Mouse (Mus musculus): ENCODE measurements at regions not wholly inside any gene's neighbourhood (a gene's known extent, or its start where the extent isn't known, plus 50 kb on each side); places are given as distances from the start of the nearest gene placed in this dataset.
"Not testable (repeated sequence)": the region's sequence is repeated elsewhere in the genome, so short reads cannot be mapped to it uniquely, and the experiment has no call there.

DNA sequence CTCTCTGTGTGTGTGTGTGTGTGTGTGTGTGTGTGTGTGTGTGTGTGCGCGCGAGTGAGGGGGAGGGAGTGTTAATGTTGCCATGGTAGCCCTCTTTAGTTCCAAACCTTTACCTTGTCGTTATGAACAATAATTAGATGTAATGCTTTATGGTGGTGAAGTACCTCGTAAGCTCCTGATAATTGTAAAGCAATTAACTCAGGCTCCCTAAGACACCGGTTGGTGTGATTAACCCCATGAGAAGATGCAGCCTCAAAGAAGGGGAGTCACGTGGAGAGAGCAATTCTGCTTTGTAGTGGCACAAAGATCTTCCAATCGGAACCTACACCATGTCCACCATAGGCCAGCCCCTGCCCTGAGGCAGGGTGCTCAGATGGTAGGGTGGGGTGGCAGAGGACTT is 152.3 kb upstream of the Map1b start:
- intact Hi-C loops (cut with DNase I): no loop called here
- H3K4me3 ChIP-seq: no peak overlapping the region
- no peaks in the 10 kb centered on the region for H3K79me2 ChIP-seq (replicated peaks; ENCODE audit: control insufficient read depth, insufficient read depth, low read length)
- no peak for DNase-seq
- H3K9ac ChIP-seq (ENCODE audit: low read depth, low read length): no peak overlapping the region
- no peak for TF ChIP-seq CTCF (IDR thresholded peaks at IDR 0.05)
- no peak for TF ChIP-seq EP300 (IDR thresholded peaks at IDR 0.05; ENCODE audit: insufficient read depth, low read depth, low read length)
- TF ChIP-seq POLR2A (IDR thresholded peaks at IDR 0.05; ENCODE audit: insufficient read depth, low read depth, low read length): no peak
- peaks cover 3% of the 10 kb centered on the region; the same call in 1 of the 2 replicates for H3K4me1 ChIP-seq (ENCODE audit: control insufficient read depth, insufficient read depth, low read length)
- H3K27ac ChIP-seq: no peak overlapping the region
- WGBS: 87% methylated on average over 8 of the region's 8 CpGs
- H3K36me3 ChIP-seq (ENCODE audit: control insufficient read depth, insufficient read depth, low read length): no peaks in the 10 kb centered on the region
- H3K27me3 ChIP-seq (ENCODE audit: control insufficient read depth, insufficient read depth, low read length): no peaks in the 10 kb centered on the region

DNA sequence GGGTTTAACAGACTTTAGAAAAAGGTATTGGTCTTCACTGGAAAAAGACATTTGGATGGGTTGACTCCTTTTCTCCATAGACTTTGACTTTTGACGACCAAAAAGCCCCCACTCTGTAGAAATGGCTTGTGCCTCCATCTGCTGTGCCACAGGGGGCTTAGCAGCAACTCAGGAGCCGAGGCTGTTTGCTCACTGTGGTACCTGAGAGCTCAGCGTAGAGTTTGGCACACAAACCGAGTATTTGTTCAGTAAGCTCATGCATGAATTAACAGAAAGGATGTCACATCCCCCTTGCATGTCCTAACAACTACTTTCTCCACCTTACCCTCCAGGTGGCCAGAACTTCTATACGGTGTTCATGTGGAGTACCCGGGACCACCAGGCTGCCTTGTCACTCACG is 149.7 kb upstream of the Map1b start:
- Histone ChIP-seq H3K79me2 (replicated peaks; ENCODE audit: control insufficient read depth, insufficient read depth, low read length) (no peaks in the 10 kb centered on the region), H3K9ac (ENCODE audit: low read depth, low read length) (no peak overlapping the region), H3K27ac (no peak overlapping the region), H3K36me3 (ENCODE audit: control insufficient read depth, insufficient read depth, low read length) (no peaks in the 10 kb centered on the region), H3K4me1 (ENCODE audit: control insufficient read depth, insufficient read depth, low read length) (no peaks in the 10 kb centered on the region), H3K27me3 (ENCODE audit: control insufficient read depth, insufficient read depth, low read length) (no peaks in the 10 kb centered on the region), H3K4me3 (no peak overlapping the region)
- TF ChIP-seq POLR2A (IDR thresholded peaks at IDR 0.05; ENCODE audit: insufficient read depth, low read depth, low read length) (no peak), EP300 (IDR thresholded peaks at IDR 0.05; ENCODE audit: insufficient read depth, low read depth, low read length) (no peak), CTCF (IDR thresholded peaks at IDR 0.05) (no peak)
- DNase-seq: no peak
- WGBS: 81% methylated on average over 7 of the region's 7 CpGs
- intact Hi-C loops (cut with DNase I): no loop called here

DNA sequence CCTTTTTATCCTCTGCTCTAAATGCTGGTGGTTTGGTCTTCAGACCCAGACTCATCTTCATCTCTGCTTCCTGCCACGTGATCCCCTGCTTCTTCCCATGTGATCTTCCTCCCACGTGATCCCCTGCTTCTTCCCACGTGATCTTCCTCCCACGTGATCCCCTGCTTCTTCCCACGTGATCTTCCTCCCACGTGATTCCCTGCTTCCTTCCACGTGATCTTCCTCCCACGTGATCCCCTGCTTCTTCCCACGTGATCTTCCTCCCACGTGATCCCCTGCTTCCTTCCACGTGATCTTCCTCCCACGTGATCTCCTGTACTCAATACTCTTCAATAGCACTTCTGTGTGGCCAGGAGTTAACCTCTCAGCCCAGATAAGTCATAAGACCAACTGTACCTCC is 147.1 kb upstream of the Map1b start:
- H3K4me3 ChIP-seq; H3K9ac ChIP-seq (ENCODE audit: low read depth, low read length); H3K4me1 ChIP-seq (ENCODE audit: control insufficient read depth, insufficient read depth, low read length); H3K79me2 ChIP-seq (replicated peaks; ENCODE audit: control insufficient read depth, insufficient read depth, low read length); H3K27ac ChIP-seq; DNase-seq; intact Hi-C loops (cut with DNase I); H3K36me3 ChIP-seq (ENCODE audit: control insufficient read depth, insufficient read depth, low read length); H3K27me3 ChIP-seq (ENCODE audit: control insufficient read depth, insufficient read depth, low read length): not testable (repeated sequence)
- 78% methylated on average over 12 of the region's 12 CpGs for WGBS

DNA sequence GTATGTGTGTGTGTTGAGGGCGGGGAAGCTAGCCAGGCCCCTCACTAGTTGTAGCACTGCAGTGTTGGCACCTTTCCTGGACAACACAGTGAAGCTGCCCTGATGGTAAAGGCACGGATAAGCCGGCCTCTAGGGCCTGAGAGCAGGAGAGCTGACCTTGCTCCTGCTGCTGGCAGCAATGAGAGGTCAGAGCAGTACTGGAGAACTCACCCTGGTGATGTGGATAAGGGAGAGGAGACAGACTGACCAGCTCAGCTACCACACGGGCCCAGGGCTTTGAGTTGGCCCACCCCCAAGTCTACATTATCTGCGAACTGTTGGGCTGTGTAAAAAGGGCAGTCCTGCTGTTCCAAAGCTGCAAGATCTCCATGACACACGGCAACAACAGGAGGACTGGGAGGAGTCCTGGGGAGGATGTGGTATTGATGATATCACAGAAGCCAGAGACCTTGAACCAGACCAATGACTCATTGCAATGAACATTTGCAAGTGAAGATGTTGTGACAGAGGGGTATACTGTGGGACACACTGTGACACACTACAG is 131.4 kb upstream of the Map1b start:
- Histone ChIP-seq H3K9ac (ENCODE audit: low read depth, low read length) (no peak overlapping the region), H3K27ac (no peak overlapping the region)

DNA sequence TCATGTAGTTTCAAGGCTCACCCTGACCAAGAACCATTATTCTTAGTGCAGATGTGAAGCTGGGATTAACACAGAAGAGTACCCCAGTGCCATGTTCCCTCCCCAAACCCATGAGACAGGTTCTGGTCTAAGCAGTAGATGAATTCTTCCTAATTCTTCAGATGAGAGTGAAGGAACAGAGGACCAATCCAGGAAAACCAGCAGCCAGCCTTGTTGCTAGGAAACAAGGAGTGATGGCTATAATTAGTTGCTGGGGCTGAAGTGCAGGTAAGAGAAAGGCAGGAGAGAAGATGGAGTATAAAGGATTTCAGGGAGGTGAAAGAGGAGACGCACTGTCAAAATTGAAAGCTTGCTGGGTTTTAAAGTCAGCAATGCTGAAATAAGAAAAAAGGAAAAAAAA is 128.4 kb upstream of the Map1b start:
- Histone ChIP-seq H3K4me1 (ENCODE audit: control insufficient read depth, insufficient read depth, low read length) (no peaks in the 10 kb centered on the region), H3K4me3 (no peak overlapping the region), H3K27me3 (ENCODE audit: control insufficient read depth, insufficient read depth, low read length) (peaks cover 2% of the 10 kb centered on the region; the same call in 1 of the 2 replicates), H3K27ac (no peak overlapping the region), H3K9ac (ENCODE audit: low read depth, low read length) (no peak overlapping the region), H3K36me3 (ENCODE audit: control insufficient read depth, insufficient read depth, low read length) (no peaks in the 10 kb centered on the region), H3K79me2 (replicated peaks; ENCODE audit: control insufficient read depth, insufficient read depth, low read length) (no peaks in the 10 kb centered on the region)
- DNase-seq: no peak
- TF ChIP-seq CTCF (IDR thresholded peaks at IDR 0.05) (no peak), POLR2A (IDR thresholded peaks at IDR 0.05; ENCODE audit: insufficient read depth, low read depth, low read length) (no peak), EP300 (IDR thresholded peaks at IDR 0.05; ENCODE audit: insufficient read depth, low read depth, low read length) (no peak)
- 97% methylated on average over 1 of the region's 1 CpGs for WGBS
- intact Hi-C loops (cut with DNase I): no loop called here

More for the DNA sequence above, 131.4 kb upstream of the Map1b start:
- TF ChIP-seq CTCF (IDR thresholded peaks at IDR 0.05): no peak
- TF ChIP-seq POLR2A (IDR thresholded peaks at IDR 0.05; ENCODE audit: insufficient read depth, low read depth, low read length): no peak
- no peak for TF ChIP-seq EP300 (IDR thresholded peaks at IDR 0.05; ENCODE audit: insufficient read depth, low read depth, low read length)
- whole genome bisulfite sequencing: 30% methylated on average over 6 of the region's 6 CpGs
- Histone ChIP-seq H3K79me2 (replicated peaks; ENCODE audit: control insufficient read depth, insufficient read depth, low read length) (no peaks in the 10 kb centered on the region), H3K36me3 (ENCODE audit: control insufficient read depth, insufficient read depth, low read length) (no peaks in the 10 kb centered on the region), H3K27me3 (ENCODE audit: control insufficient read depth, insufficient read depth, low read length) (no peaks in the 10 kb centered on the region), H3K4me1 (ENCODE audit: control insufficient read depth, insufficient read depth, low read length) (no peaks in the 10 kb centered on the region), H3K4me3 (no peak overlapping the region)
- intact Hi-C loops (cut with DNase I): no loop called here
- DNase-seq: no peak

DNA sequence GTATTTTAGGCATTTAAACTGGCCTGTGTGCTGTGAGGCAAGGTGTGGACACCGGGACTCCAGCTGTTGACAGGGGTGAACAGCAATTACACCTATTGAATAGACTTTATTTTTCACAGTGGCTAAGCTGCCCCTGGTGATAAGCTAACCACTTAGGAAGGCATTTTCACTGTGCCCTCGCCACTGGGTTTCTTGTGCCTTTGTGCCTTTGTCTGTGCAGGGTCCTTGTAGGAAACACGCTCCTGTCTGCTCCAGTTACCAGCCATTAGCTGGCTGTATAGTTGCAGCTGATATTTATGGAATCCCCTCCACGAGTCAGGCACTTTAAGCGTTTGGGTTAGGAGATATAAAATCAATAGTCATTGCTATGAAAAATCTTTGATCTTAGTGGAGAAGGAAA is 126.5 kb upstream of the Map1b start:
- no peaks in the 10 kb centered on the region for H3K36me3 ChIP-seq (ENCODE audit: control insufficient read depth, insufficient read depth, low read length)
- no peaks in the 10 kb centered on the region for H3K79me2 ChIP-seq (replicated peaks; ENCODE audit: control insufficient read depth, insufficient read depth, low read length)
- intact Hi-C loops (cut with DNase I): no loop called here
- no peak overlapping the region for H3K9ac ChIP-seq (ENCODE audit: low read depth, low read length)
- H3K27ac ChIP-seq: no peak overlapping the region
- H3K4me3 ChIP-seq: no peak overlapping the region
- whole genome bisulfite sequencing: 56% methylated on average over 5 of the region's 5 CpGs
- no peak for DNase-seq
- no peak for TF ChIP-seq EP300 (IDR thresholded peaks at IDR 0.05; ENCODE audit: insufficient read depth, low read depth, low read length)
- no peak for TF ChIP-seq CTCF (IDR thresholded peaks at IDR 0.05)
- TF ChIP-seq POLR2A (IDR thresholded peaks at IDR 0.05; ENCODE audit: insufficient read depth, low read depth, low read length): no peak
- no peaks in the 10 kb centered on the region for H3K4me1 ChIP-seq (ENCODE audit: control insufficient read depth, insufficient read depth, low read length)
- H3K27me3 ChIP-seq (ENCODE audit: control insufficient read depth, insufficient read depth, low read length): peaks cover 2% of the 10 kb centered on the region; the same call in 1 of the 2 replicates
